Mouse (Mus musculus) B cell, adult 2 months (primary cell): ENCODE results near the gene Cd276.

Experiments used
- DNase-seq, 2 experiments: peaks; one replicate each; pipeline ENCODE4 v3.0.0; 2022

The Cd276 gene

GRCm38 (mm10) chr9:58507216-58508005 is 47.8 kb downstream of the Cd276 start:
- DNase-seq: peak; percentile 41 to 47

GRCm38 (mm10) chr9:58500946-58501345 is 54.3 kb downstream of the Cd276 start:
- DNase-seq: no peak

GRCm38 (mm10) chr9:58497942-58498341 is 57.3 kb downstream of the Cd276 start:
- no peak for DNase-seq

- DNase-seq: peak in 1 of 2 experiments; percentile 14
Observed at GRCm38 (mm10) chr9:58496470-58497182, 58.6 kb downstream of the Cd276 start.

- no peak for DNase-seq
Observed at GRCm38 (mm10) chr9:58495035-58495434, 60.2 kb downstream of the Cd276 start.

- DNase-seq: no peak
Observed at GRCm38 (mm10) chr9:58490391-58490790, 64.8 kb downstream of the Cd276 start.

- no peak for DNase-seq
Observed at GRCm38 (mm10) chr9:58489865-58490165, 65.4 kb downstream of the Cd276 start.

- DNase-seq: peak in 1 of 2 experiments; percentile 3
Observed at GRCm38 (mm10) chr9:58489133-58489864, 65.9 kb downstream of the Cd276 start.

- DNase-seq: peak; percentile 29 to 36
Observed at GRCm38 (mm10) chr9:58487851-58488801, 67.1 kb downstream of the Cd276 start, which contains the start of gene Insyn1. Insyn1 (plus strand) TSS chr9:58488603.

- DNase-seq: no peak
Observed at GRCm38 (mm10) chr9:58487076-58487475, 68.2 kb downstream of the Cd276 start.
